Mouse (Mus musculus) midbrain, embryonic 11.5 days (tissue): ENCODE measurements around the gene Sqstm1. TPM values are rescaled to one million over a fixed set of nuclear protein-coding genes. Genes with fewer than 3 reads are reported as not detected.
A peak's percentile ranks its signal among the peaks of the same experiment; 100 is the strongest.

Experiments
- ATAC-seq: fragments of 200-750 bp; cut with Nextera tagmentation; 2 replicates; pipeline ENCODE4 v1.8.0; 2017; ENCODE audit warnings: moderate TSS enrichment, moderate library complexity; ENCODE audit not compliant: low FRiP score
- DNase-seq: peaks from one replicate; pipeline ENCODE4 v3.0.0; 2015; ENCODE audit warnings: low spot score; ENCODE audit errors: missing footprints
- H3K27ac ChIP-seq: fragments of 300-500 bp; sonication (generic); 2 replicates; pipeline ENCODE4 v1.5.1; 2014; ENCODE audit warnings: low read depth, low read length
- H3K27me3 ChIP-seq: fragments of 300-500 bp; sonication (generic); 2 replicates; pipeline ENCODE4 v1.6.1; 2014; ENCODE audit warnings: mild to moderate bottlenecking, low read length, moderate library complexity, mixed read lengths; ENCODE audit not compliant: control insufficient read depth, insufficient read depth
- H3K36me3 ChIP-seq: fragments of 300-500 bp; sonication (generic); 2 replicates; pipeline ENCODE4 v1.6.1; 2014; ENCODE audit warnings: mild to moderate bottlenecking, low read length, moderate library complexity, mixed read lengths; ENCODE audit not compliant: control insufficient read depth, insufficient read depth
- H3K4me1 ChIP-seq: fragments of 300-500 bp; sonication (generic); 2 replicates; pipeline ENCODE4 v1.6.1; 2014; ENCODE audit warnings: low read length; ENCODE audit not compliant: control insufficient read depth, insufficient read depth
- H3K4me2 ChIP-seq: fragments of 300-500 bp; sonication (generic); 2 replicates; pipeline ENCODE4 v1.6.1; 2014; ENCODE audit warnings: mild to moderate bottlenecking, moderate library complexity
- H3K4me3 ChIP-seq: fragments of 300-500 bp; sonication (generic); 2 replicates; pipeline ENCODE4 v1.5.1; 2014; ENCODE audit warnings: low read depth, low read length
- H3K9ac ChIP-seq: fragments of 300-500 bp; sonication (generic); 2 replicates; pipeline ENCODE4 v1.6.1; 2014; ENCODE audit warnings: low read length
- H3K9me3 ChIP-seq: fragments of 300-500 bp; sonication (generic); 2 replicates; pipeline ENCODE4 v1.6.1; 2016; ENCODE audit warnings: low read length; ENCODE audit not compliant: control insufficient read depth
- WGBS: fragments of 180-500 bp; shearing (Covaris S2); extraction: QIAGEN DNeasy Blood & Tissue Kit; methylation state at CpG from one replicate; pipeline ENCODE4 v1.1.7; 2014; 5-methylcytosine and 5-hydroxymethylcytosine counted together
- polyA plus RNA-seq: library from polyadenylated mRNA; unstranded; fragments of >200 nt; fragmentation: Nextera tagmentation; extraction: Ambion mirVana; gene quantifications from 2 replicates; pipeline ENCODE4 v1.2.1, GENCODE M21; 2014

Gene Sqstm1
- polyA plus RNA-seq, 1 experiment from 2014 or later, result 156 TPM

- DNase-seq (no peak), ATAC-seq (no peak)
- no peak overlapping the region for H3K9ac ChIP-seq
- H3K4me3 ChIP-seq, result no peak overlapping the region
- no peaks in the 10 kb centered on the region for H3K4me1 ChIP-seq
- H3K4me2 ChIP-seq, result no peak overlapping the region
- H3K27ac ChIP-seq, result no peak overlapping the region
- no peaks in the 10 kb centered on the region; the same call in 1 of the 2 replicates for H3K27me3 ChIP-seq
- H3K9me3 ChIP-seq, result no peaks in the 10 kb centered on the region
- 82% methylated on average over 6 of the region's 6 CpGs for WGBS
- no peaks in the 10 kb centered on the region for H3K36me3 ChIP-seq
Observed at GRCm38 (mm10) chr11:50243926-50244325, 33.3 kb upstream of the Sqstm1 start.

GRCm38 (mm10) chr11:50240235-50240911 lies 29.7 kb upstream of the Sqstm1 start:
- no peak overlapping the region for H3K4me3 ChIP-seq
- no peak overlapping the region for H3K4me2 ChIP-seq
- peaks cover 20% of the 10 kb centered on the region for H3K27me3 ChIP-seq
- DNase-seq (no peak), ATAC-seq (no peak)
- H3K27ac ChIP-seq, result no peak overlapping the region
- no peak overlapping the region for H3K9ac ChIP-seq
- H3K4me1 ChIP-seq, result peaks cover 12% of the 10 kb centered on the region
- H3K9me3 ChIP-seq, result no peaks in the 10 kb centered on the region
- 94% methylated on average over 7 of the region's 7 CpGs for WGBS
- H3K36me3 ChIP-seq, result no peaks in the 10 kb centered on the region

GRCm38 (mm10) chr11:50238821-50239791 lies 28.5 kb upstream of the Sqstm1 start:
- H3K36me3 ChIP-seq, result peaks cover 5% of the 10 kb centered on the region; the same call in 1 of the 2 replicates
- H3K9ac ChIP-seq, result no peak overlapping the region
- peaks cover 12% of the 10 kb centered on the region for H3K4me1 ChIP-seq
- DNase-seq (no peak), ATAC-seq (no peak)
- 91% methylated on average over 9 of the region's 9 CpGs for whole genome bisulfite sequencing
- no peak overlapping the region for H3K4me3 ChIP-seq
- no peak overlapping the region for H3K27ac ChIP-seq
- H3K4me2 ChIP-seq, result no peak overlapping the region
- no peaks in the 10 kb centered on the region for H3K9me3 ChIP-seq
- H3K27me3 ChIP-seq, result peaks cover 20% of the 10 kb centered on the region

GRCm38 (mm10) chr11:50238324-50238723 lies 27.7 kb upstream of the Sqstm1 start, which contains the start of gene Ltc4s:
Gene Ltc4s, minus strand, starts transcription at chr11:50238616.
- H3K36me3 ChIP-seq, result peaks cover 9% of the 10 kb centered on the region
- H3K4me1 ChIP-seq, result peaks cover 12% of the 10 kb centered on the region
- peak within 1 kb of the TSS; percentile 56 for H3K4me3 ChIP-seq
- DNase-seq (no peak), ATAC-seq (no peak)
- H3K27ac ChIP-seq, result no peak within 1 kb of the TSS
- peak within 1 kb of the TSS; percentile 94 for H3K4me2 ChIP-seq
- no peaks in the 10 kb centered on the region for H3K9me3 ChIP-seq
- no peak within 1 kb of the TSS for H3K9ac ChIP-seq
- 49% methylated on average over 10 of the region's 10 CpGs for WGBS
- H3K27me3 ChIP-seq, result peaks cover 20% of the 10 kb centered on the region

- DNase-seq, result no peak
- Histone ChIP-seq H3K4me2 (peak overlapping the region; percentile 94), H3K36me3 (peaks cover 13% of the 10 kb centered on the region), H3K9me3 (no peaks in the 10 kb centered on the region), H3K4me3 (peak overlapping the region; percentile 56), H3K4me1 (peaks cover 12% of the 10 kb centered on the region), H3K27me3 (peaks cover 20% of the 10 kb centered on the region), H3K27ac (no peak overlapping the region), H3K9ac (peak overlapping the region; percentile 61)
- ATAC-seq, result peak; percentile 38
- WGBS, result 2% methylated on average over 66 of the region's 66 CpGs
Observed at GRCm38 (mm10) chr11:50236937-50237835, 26.6 kb upstream of the Sqstm1 start.

- Histone ChIP-seq H3K4me2 (peak overlapping the region; percentile 94), H3K27ac (no peak overlapping the region), H3K36me3 (peaks cover 13% of the 10 kb centered on the region), H3K4me1 (peaks cover 12% of the 10 kb centered on the region), H3K4me3 (peak overlapping the region; percentile 56), H3K27me3 (peaks cover 20% of the 10 kb centered on the region), H3K9ac (peak overlapping the region; percentile 61), H3K9me3 (no peaks in the 10 kb centered on the region)
- peak; percentile 97 for DNase-seq
- 1% methylated on average over 27 of the region's 27 CpGs for WGBS
- ATAC-seq, result peak; percentile 94
Observed at GRCm38 (mm10) chr11:50236540-50236936, 25.9 kb upstream of the Sqstm1 start.

GRCm38 (mm10) chr11:50234606-50235005 lies 24.0 kb upstream of the Sqstm1 start:
- ATAC-seq (no peak), DNase-seq (no peak)
- Histone ChIP-seq H3K4me2 (no peak overlapping the region), H3K9ac (no peak overlapping the region), H3K9me3 (no peaks in the 10 kb centered on the region), H3K4me1 (peaks cover 17% of the 10 kb centered on the region), H3K27me3 (peaks cover 29% of the 10 kb centered on the region), H3K4me3 (no peak overlapping the region), H3K27ac (no peak overlapping the region), H3K36me3 (peaks cover 13% of the 10 kb centered on the region)
- WGBS, result 93% methylated on average over 25 of the region's 25 CpGs

- Histone ChIP-seq H3K36me3 (peaks cover 13% of the 10 kb centered on the region), H3K9me3 (no peaks in the 10 kb centered on the region), H3K4me3 (no peak overlapping the region), H3K9ac (no peak overlapping the region), H3K4me1 (peaks cover 17% of the 10 kb centered on the region), H3K4me2 (no peak overlapping the region), H3K27ac (no peak overlapping the region), H3K27me3 (peaks cover 29% of the 10 kb centered on the region)
- DNase-seq, result no peak
- 87% methylated on average over 11 of the region's 11 CpGs for WGBS
- ATAC-seq, result no peak
Observed at GRCm38 (mm10) chr11:50233993-50234392, 23.4 kb upstream of the Sqstm1 start.
